In genomic region chr7:98341475-98341874, GRCm38 (mm10) we compare ENCODE assay signal across 8 mouse cellular contexts. TPM values are rescaled to one million over a fixed set of nuclear protein-coding genes. Genes with fewer than 3 reads are reported as not detected.
DNase-seq lines count a peak whose midpoint lies in the region; ATAC-seq and TF ChIP-seq lines count a peak whose summit lies in the region.

No protein-coding gene starts in this region.

- under 1% methylated on average over 13 of the region's 13 CpGs for WGBS in forebrain, embryonic 15.5 days
- 3% methylated on average over 13 of the region's 13 CpGs for WGBS in neural tube, embryonic 14.5 days

- 0 out of 2 replicates have a peak, but pooled peaks cover 4% of the 10 kb centered on the region for H3K27me3 ChIP-seq in forebrain, embryonic 15.5 days
- no peaks in the 10 kb centered on the region for H3K27me3 ChIP-seq in neural tube, embryonic 14.5 days (ENCODE audit: control insufficient read depth, insufficient read depth, low read length)
- no peaks in the 10 kb centered on the region for H3K27me3 ChIP-seq in testis, adult 2 months (ENCODE audit: control insufficient read depth, insufficient read depth, low read length)

- peak; percentile 88 for DNase-seq in ES-CJ7 (ENCODE audit: low read depth, low spot score)
- peak; percentile 45 for DNase-seq in cerebellum, adult 11 months
- peak; percentile 68 for DNase-seq in heart, postnatal 25 days (ENCODE audit: low spot score)
- peak; percentile 64 to 91 for DNase-seq in layer of hippocampus, adult 18-20 months (ENCODE audit: low spot score in 2 of 2)
- DNase-seq in lung, adult 18-20 months = peak; percentile 86 to 89

- no peaks in the 10 kb centered on the region for H3K36me3 ChIP-seq in forebrain, embryonic 15.5 days
- no peaks in the 10 kb centered on the region for H3K36me3 ChIP-seq in neural tube, embryonic 14.5 days (ENCODE audit: control insufficient read depth, insufficient read depth, low read length)
- H3K36me3 ChIP-seq in testis, adult 2 months (ENCODE audit: control insufficient read depth, insufficient read depth, low read length) = no peaks in the 10 kb centered on the region

- peak overlapping the region; percentile 45 for H3K9ac ChIP-seq in forebrain, embryonic 15.5 days (replicated peaks)
- H3K9ac ChIP-seq in neural tube, embryonic 14.5 days (replicated peaks; ENCODE audit: low read depth, low read length) = peak overlapping the region; percentile 41; the same call in 1 of the 2 replicates

- TF ChIP-seq CTCF in testis, adult 2 months (IDR thresholded peaks at IDR 0.05; ENCODE audit: control insufficient read depth, insufficient read depth, insufficient replicate concordance, low read depth, low read length) = peak; percentile 75

- peak overlapping the region; percentile 36 for H3K4me3 ChIP-seq in forebrain, embryonic 15.5 days
- H3K4me3 ChIP-seq in neural tube, embryonic 14.5 days (ENCODE audit: low read depth, low read length) = peak overlapping the region; percentile 12; the same call in 1 of the 2 replicates
- H3K4me3 ChIP-seq in testis, adult 2 months (ENCODE audit: control insufficient read depth, low read depth, low read length) = peak overlapping the region; percentile 86

- TF ChIP-seq POLR2A in testis, adult 2 months (IDR thresholded peaks at IDR 0.05; ENCODE audit: control insufficient read depth, low read depth, low read length) = no peak

- peak; percentile 72 for ATAC-seq in forebrain, embryonic 15.5 days (replicated peaks)
- peak; percentile 69; the same call in 1 of the 2 replicates for ATAC-seq in neural tube, embryonic 14.5 days (ENCODE audit: low read depth)

- peak overlapping the region; percentile 59 for H3K4me2 ChIP-seq in forebrain, embryonic 15.5 days (replicated peaks)
- peak overlapping the region; percentile 55 for H3K4me2 ChIP-seq in neural tube, embryonic 14.5 days (ENCODE audit: low read depth, low read length)

- H3K27ac ChIP-seq in forebrain, embryonic 15.5 days (replicated peaks) = no peak overlapping the region
- no peak overlapping the region for H3K27ac ChIP-seq in neural tube, embryonic 14.5 days (ENCODE audit: low read depth, low read length)
- H3K27ac ChIP-seq in testis, adult 2 months (ENCODE audit: control insufficient read depth, insufficient read depth, low read depth, low read length) = no peak overlapping the region

- H3K4me1 ChIP-seq in forebrain, embryonic 15.5 days = peaks cover 6% of the 10 kb centered on the region
- 0 out of 2 replicates have a peak, but pooled peaks cover 4% of the 10 kb centered on the region for H3K4me1 ChIP-seq in neural tube, embryonic 14.5 days (ENCODE audit: control insufficient read depth, insufficient read depth, low read length)
- H3K4me1 ChIP-seq in testis, adult 2 months (ENCODE audit: control insufficient read depth, insufficient read depth, low read length) = peaks cover 8% of the 10 kb centered on the region

- H3K9me3 ChIP-seq in forebrain, embryonic 15.5 days = no peaks in the 10 kb centered on the region
- no peaks in the 10 kb centered on the region for H3K9me3 ChIP-seq in neural tube, embryonic 14.5 days (ENCODE audit: control insufficient read depth, low read length)

- intact Hi-C loops in heart, postnatal 25 days (cut with DNase I) = loop anchor here (1.0 to 5.0 kb wide), 3 partner anchors 34 to 187 kb away; no protein-coding TSS in a partner anchor

RNA-seq across cellular contexts. Expression of gene Tsku, which starts 19.7 kb away (rescaled TPM):
- 7.9 and 8.6 TPM in 2 replicates for polyA plus RNA-seq in forebrain, embryonic 15.5 days (2015; fragmentation: Nextera tagmentation; extraction: Ambion mirVana)
- 1 to 10 TPM; 2.1 to 2.7 TPM for total RNA-seq in heart, postnatal 25 days (2021)
- 1 to 10 TPM; 1.1 to 1.6 TPM for total RNA-seq in layer of hippocampus, adult 18-20 months (2021)
- 8.7 and 9.4 TPM in 2 replicates for polyA plus RNA-seq in neural tube, embryonic 14.5 days (2014; fragmentation: Nextera tagmentation; extraction: Ambion mirVana)
- polyA plus RNA-seq in testis, adult 2 months (2012; rRNA removed) = 5.1 and 5.6 TPM in 2 replicates

RNA-seq across cellular contexts. Expression of gene Acer3, which starts 20.5 kb away (rescaled TPM):
- 9.1 and 10.8 TPM in 2 replicates for polyA plus RNA-seq in forebrain, embryonic 15.5 days (2015; fragmentation: Nextera tagmentation; extraction: Ambion mirVana)
- total RNA-seq in heart, postnatal 25 days (2021) = 10 to 100 TPM; 12.2 to 12.3 TPM
- 10 to 100 TPM; 18.1 to 24.9 TPM for total RNA-seq in layer of hippocampus, adult 18-20 months (2021)
- polyA plus RNA-seq in neural tube, embryonic 14.5 days (2014; fragmentation: Nextera tagmentation; extraction: Ambion mirVana) = 23.7 and 28.3 TPM in 2 replicates
- polyA plus RNA-seq in testis, adult 2 months (2012; rRNA removed) = 6.2 and 11.3 TPM in 2 replicates

Comparison
In these comparisons a context has a peak if more than half of its experiments do, and no peak if none do; other contexts are left out.
1. H3K4me3 ChIP-seq: peak in every context shown above with its lines; median percentile 86 in testis, adult 2 months; 36 in forebrain, embryonic 15.5 days; 12 in neural tube, embryonic 14.5 days.